Mouse (Mus musculus) MEL (cell line): ENCODE data around the gene Fgd3. TPM values are rescaled to one million over a fixed set of nuclear protein-coding genes. Genes with fewer than 3 reads are reported as not detected.
A peak's percentile ranks its signal among the peaks of the same experiment; 100 is the strongest.

ENCODE experiments used
- DNase-seq: peaks from one replicate; pipeline ENCODE4 v3.0.0; 2011; ENCODE audit warnings: low read depth, low spot score
- H3K27ac ChIP-seq: 2 replicates; pipeline ENCODE4 v1.5.1; 2012; ENCODE audit warnings: low read depth, mild to moderate bottlenecking, control low read depth, low read length, moderate library complexity; ENCODE audit not compliant: control insufficient read depth
- H3K27me3 ChIP-seq, 2 experiments: fragments of 150-350 bp in 1 of 2; sonication (generic) in 1 of 2; 2 replicates each; pipeline ENCODE4 v1.6.1; 2012; ENCODE audit warnings: low read length in 2 of 2, mild to moderate bottlenecking in 2 of 2, improper control_type of control experiment in 1 of 2, moderate library complexity in 1 of 2; ENCODE audit not compliant: insufficient read depth in 2 of 2, control insufficient read depth in 1 of 2
- H3K36me3 ChIP-seq, 2 experiments: 2 replicates each; pipeline ENCODE4 v1.6.1; 2012 to 2014; ENCODE audit warnings: low read length in 2 of 2, improper control_type of control experiment in 1 of 2, inconsistent platforms in 1 of 2, mild to moderate bottlenecking in 1 of 2; ENCODE audit not compliant: insufficient read depth in 2 of 2, control insufficient read depth in 1 of 2
- H3K4me1 ChIP-seq, 2 experiments: fragments of 150-350 bp in 1 of 2; sonication (generic) in 1 of 2; 2 replicates each; pipeline ENCODE4 v1.6.1; 2012; ENCODE audit warnings: low read length in 2 of 2, improper control_type of control experiment in 1 of 2, mild to moderate bottlenecking in 1 of 2; ENCODE audit not compliant: insufficient read depth in 2 of 2, control insufficient read depth in 1 of 2
- H3K4me3 ChIP-seq, 2 experiments: fragments of 150-350 bp in 1 of 2; sonication (generic) in 1 of 2; 2 replicates each; pipeline ENCODE4 v1.5.1; 2012; ENCODE audit warnings: low read depth in 2 of 2, low read length in 2 of 2, mild to moderate bottlenecking in 2 of 2, moderate library complexity in 2 of 2, control low read depth in 1 of 2, improper control_type of control experiment in 1 of 2; ENCODE audit not compliant: control insufficient read depth in 1 of 2, insufficient read depth in 1 of 2
- H3K79me2 ChIP-seq: 2 replicates; pipeline ENCODE4 v1.6.1; 2012; ENCODE audit warnings: mild to moderate bottlenecking, low read length, moderate library complexity; ENCODE audit not compliant: control insufficient read depth, poor library complexity, insufficient read depth
- H3K9ac ChIP-seq: 2 replicates; pipeline ENCODE4 v1.6.1; 2012; ENCODE audit warnings: low read depth, mild to moderate bottlenecking, control low read depth, low read length, moderate library complexity; ENCODE audit not compliant: control insufficient read depth, poor library complexity, severe bottlenecking
- H3K9me3 ChIP-seq: fragments of 150-350 bp; sonication (generic); replicated peaks from 2 replicates; pipeline ENCODE4 v1.6.1; 2012; ENCODE audit warnings: mild to moderate bottlenecking, low read length, improper control_type of control experiment, moderate library complexity; ENCODE audit not compliant: insufficient read depth
- BHLHE40 ChIP-seq: IDR thresholded peaks from 2 replicates; pipeline ENCODE4 v1.6.1; 2012; ENCODE audit warnings: low read depth, mild to moderate bottlenecking, inconsistent platforms, low read length, improper control_type of control experiment, borderline replicate concordance
- CHD2 ChIP-seq: IDR thresholded peaks from 2 replicates; pipeline ENCODE4 v1.6.1; 2011; ENCODE audit warnings: low read length, improper control_type of control experiment
- E2F4 ChIP-seq: IDR thresholded peaks from 2 replicates; pipeline ENCODE4 v1.6.1; 2011; ENCODE audit warnings: low read depth, low read length, improper control_type of control experiment, borderline replicate concordance
- ELF1 ChIP-seq: IDR thresholded peaks from 2 replicates; pipeline ENCODE4 v1.6.1; 2014; ENCODE audit warnings: low read depth, mild to moderate bottlenecking, inconsistent platforms, low read length, improper control_type of control experiment, moderate library complexity
- EP300 ChIP-seq, 2 experiments: IDR thresholded peaks; 2 replicates each; pipeline ENCODE4 v1.6.1; 2011; ENCODE audit warnings: improper control_type of control experiment in 2 of 2, low read length in 2 of 2, low read depth in 1 of 2, mild to moderate bottlenecking in 1 of 2
- GABPA ChIP-seq: IDR thresholded peaks from 2 replicates; pipeline ENCODE4 v1.6.1; 2012; ENCODE audit warnings: low read depth, mild to moderate bottlenecking, inconsistent platforms, low read length, improper control_type of control experiment, moderate library complexity
- HCFC1 ChIP-seq: IDR thresholded peaks from 2 replicates; pipeline ENCODE4 v1.6.1; 2012; ENCODE audit warnings: low read depth, mild to moderate bottlenecking, inconsistent platforms, low read length, improper control_type of control experiment, moderate library complexity
- JUND ChIP-seq: IDR thresholded peaks from 2 replicates; pipeline ENCODE4 v1.6.1; 2011; ENCODE audit warnings: low read depth, mild to moderate bottlenecking, improper control_type of control experiment, low read length
- KAT2A ChIP-seq: conservative IDR thresholded peaks from 2 replicates; pipeline ENCODE4 v1.6.1; 2012; ENCODE audit warnings: low read depth, low read length, improper control_type of control experiment, inconsistent platforms
- MAFK ChIP-seq: IDR thresholded peaks from 2 replicates; pipeline ENCODE4 v1.6.1; 2011; ENCODE audit warnings: low read depth, mild to moderate bottlenecking, low read length, improper control_type of control experiment, borderline replicate concordance
- MAX ChIP-seq: IDR thresholded peaks from 2 replicates; pipeline ENCODE4 v1.6.1; 2011; ENCODE audit warnings: low read length, improper control_type of control experiment
- MYB ChIP-seq: IDR thresholded peaks from 2 replicates; pipeline ENCODE4 v1.6.1; 2011; ENCODE audit warnings: mild to moderate bottlenecking, low read depth, low read length, improper control_type of control experiment
- MYC ChIP-seq: IDR thresholded peaks from 2 replicates; pipeline ENCODE4 v1.6.1; 2011; ENCODE audit warnings: low read depth, mild to moderate bottlenecking, low read length, improper control_type of control experiment, moderate library complexity
- NRF1 ChIP-seq: IDR thresholded peaks from 2 replicates; pipeline ENCODE4 v1.6.1; 2014; ENCODE audit warnings: low read depth, mild to moderate bottlenecking, inconsistent platforms, low read length, improper control_type of control experiment, moderate library complexity; ENCODE audit not compliant: poor library complexity, insufficient read depth, severe bottlenecking
- POLR2AphosphoS5 ChIP-seq: IDR thresholded peaks from 2 replicates; pipeline ENCODE4 v1.6.1; 2012; ENCODE audit warnings: low read depth, borderline replicate concordance, mild to moderate bottlenecking, inconsistent platforms, low read length, moderate library complexity, mixed read lengths
- RCOR1 ChIP-seq: IDR thresholded peaks from 2 replicates; pipeline ENCODE4 v1.6.1; 2012; ENCODE audit warnings: low read depth, mild to moderate bottlenecking, inconsistent platforms, low read length, improper control_type of control experiment
- SIN3A ChIP-seq: IDR thresholded peaks from 2 replicates; pipeline ENCODE4 v1.6.1; 2012; ENCODE audit warnings: low read length, improper control_type of control experiment, inconsistent platforms
- TAL1 ChIP-seq: IDR thresholded peaks from 2 replicates; pipeline ENCODE4 v1.6.1; 2012; ENCODE audit warnings: mild to moderate bottlenecking, inconsistent platforms, low read length, moderate library complexity, mixed read lengths
- USF2 ChIP-seq, 2 experiments: IDR thresholded peaks; 2 replicates each; pipeline ENCODE4 v1.6.1; 2011 to 2012; ENCODE audit warnings: improper control_type of control experiment in 2 of 2, low read length in 2 of 2, borderline replicate concordance in 1 of 2, inconsistent platforms in 1 of 2, low read depth in 1 of 2, mild to moderate bottlenecking in 1 of 2; ENCODE audit not compliant: insufficient read depth in 1 of 2
- ZMIZ1 ChIP-seq: IDR thresholded peaks from 2 replicates; pipeline ENCODE4 v1.6.1; 2012; ENCODE audit warnings: low read depth, mild to moderate bottlenecking, inconsistent platforms, low read length, improper control_type of control experiment, moderate library complexity
- polyA plus RNA-seq, 2 experiments: library from polyadenylated mRNA; stranded (reverse) in 1 of 2; unstranded in 1 of 2; fragments of >175 nt in 1 of 2; fragments of >200 nt in 1 of 2; gene quantifications; 2 replicates each; pipeline versions ENCODE4 v1.2.1 to v1.2.4; 2012; ENCODE audit warnings: low replicate concordance in 2 of 2, low read depth in 1 of 2; ENCODE audit not compliant: insufficient read length in 2 of 2, insufficient read depth in 1 of 2, missing spikeins in 1 of 2
- total RNA-seq: library from RNA; depleted of rRNA; stranded (reverse); fragments of 300-350 nt; gene quantifications from 2 replicates; pipeline ENCODE4 v1.2.3, GENCODE M21; 2012

The Fgd3 gene
- total and polyA plus RNA-seq, 3 experiments = 5.0 to 6.9 TPM; not detected in 1

DNA sequence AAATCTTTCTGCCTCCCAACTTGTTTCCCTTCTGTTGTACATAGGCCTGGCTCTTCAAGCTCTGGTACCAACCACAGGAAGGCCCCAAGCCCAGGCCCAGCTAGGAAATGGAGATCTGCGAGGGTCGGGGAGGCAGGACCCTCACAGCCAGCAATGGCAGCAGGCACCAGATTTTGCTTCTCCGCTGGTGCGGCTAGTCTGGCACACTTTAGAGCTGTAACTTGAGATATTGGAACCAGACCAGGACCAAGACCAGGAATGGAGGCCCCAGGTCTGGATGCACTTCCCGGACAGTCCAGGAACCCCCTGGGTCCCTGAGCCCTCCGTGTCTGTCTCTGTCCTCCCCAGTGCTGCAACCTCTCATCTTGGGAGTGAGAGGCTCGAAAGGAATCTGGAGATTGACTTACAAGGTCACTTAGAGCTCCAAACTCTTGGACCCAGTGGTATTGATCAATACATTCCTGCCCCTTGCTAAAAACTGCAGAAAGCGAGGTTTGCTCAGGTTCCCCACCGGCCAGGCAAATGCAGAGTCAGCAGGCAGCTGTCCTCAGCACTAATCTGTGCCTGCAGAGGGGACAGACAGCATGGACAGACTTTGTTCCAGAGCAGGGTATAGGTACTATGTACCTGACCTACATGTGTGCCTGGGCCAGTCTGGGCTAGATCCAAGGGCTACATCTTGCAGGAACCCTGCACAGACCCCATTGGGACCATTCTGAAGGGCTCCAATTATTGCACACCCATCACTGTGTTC lies 103.1 kb downstream of the Fgd3 start:
- Histone ChIP-seq H3K4me1 (peaks cover 0 to 15% of the 10 kb centered on the region in 2 experiments; a peak in 3 of 4 replicates), H3K4me3 (peak overlapping the region in 1 of 2 experiments; percentile 66; a peak in 2 of 4 replicates), H3K27me3 (no peaks in the 10 kb centered on the region), H3K9ac (peak overlapping the region; percentile 76; the same call in 1 of the 2 replicates), H3K27ac (no peak overlapping the region), H3K36me3 (peaks cover 0 to 4% of the 10 kb centered on the region in 2 experiments; a peak in 1 of 4 replicates), H3K9me3 (no peaks in the 10 kb centered on the region), H3K79me2 (no peaks in the 10 kb centered on the region; the same call in 1 of the 2 replicates)
- TF ChIP-seq EP300 (IDR thresholded peaks at IDR 0.05; ENCODE audit: low read depth in 1 of 2, low read length in 2 of 2) (no peak), ELF1 (no peak), BHLHE40 (no peak), JUND (no peak), RCOR1 (no peak), SIN3A (no peak), CHD2 (no peak), NRF1 (no peak), USF2 (IDR thresholded peaks at IDR 0.05; ENCODE audit: borderline replicate concordance in 1 of 2, insufficient read depth in 1 of 2, low read depth in 1 of 2, low read length in 2 of 2) (no peak), TAL1 (no peak), HCFC1 (no peak), ZMIZ1 (no peak), MYB (no peak), GABPA (no peak), MAX (no peak), MYC (no peak), POLR2AphosphoS5 (no peak), KAT2A (no peak), E2F4 (no peak), MAFK (no peak)
- no peak for DNase-seq
